Mouse (Mus musculus) ES-Bruce4 (cell line): ENCODE measurements around the gene Slc25a38.

Source experiments
- CTCF ChIP-seq: IDR thresholded peaks from one replicate; pipeline ENCODE4 v1.8.1; 2011; ENCODE audit warnings: low read depth, low read length
- POLR2A ChIP-seq: IDR thresholded peaks from one replicate; pipeline ENCODE4 v1.8.1; 2011; ENCODE audit warnings: low read length; ENCODE audit not compliant: insufficient read depth

DNA sequence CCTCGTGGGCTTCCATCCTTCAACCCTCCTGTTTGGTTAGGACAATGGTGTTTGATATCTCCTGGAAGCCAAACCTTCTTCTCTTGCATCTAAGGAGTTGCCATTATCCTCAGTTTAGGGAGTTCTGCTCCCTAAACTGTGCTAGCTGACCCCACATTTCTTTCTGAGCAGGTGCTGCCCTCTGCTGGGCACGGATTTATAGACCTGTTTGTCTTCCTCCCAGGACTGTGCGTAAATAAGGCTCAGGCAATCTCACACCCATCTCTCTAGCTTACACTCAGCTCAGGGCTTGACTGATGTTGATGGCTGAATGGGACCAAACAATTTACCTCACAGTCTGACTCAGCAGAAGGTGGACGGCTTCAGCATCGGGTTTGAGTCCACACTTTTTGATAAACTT lies 61.1 kb downstream of the Slc25a38 start:
- TF ChIP-seq CTCF, result peak; percentile 86
- TF ChIP-seq POLR2A, result no peak
